Mouse (Mus musculus): ENCODE measurements around the gene Uspl1.

Gene Uspl1

GRCm38 (mm10) chr5:149261866-149262265, 77.7 kb downstream of the Uspl1 start:
- no peak for DNase-seq

- no peak for DNase-seq
Measured at GRCm38 (mm10) chr5:149264405-149264804, 80.3 kb downstream of the Uspl1 start, which contains the start of gene Alox5ap. Gene Alox5ap, plus strand, starts transcription at chr5:149264767.

DNA sequence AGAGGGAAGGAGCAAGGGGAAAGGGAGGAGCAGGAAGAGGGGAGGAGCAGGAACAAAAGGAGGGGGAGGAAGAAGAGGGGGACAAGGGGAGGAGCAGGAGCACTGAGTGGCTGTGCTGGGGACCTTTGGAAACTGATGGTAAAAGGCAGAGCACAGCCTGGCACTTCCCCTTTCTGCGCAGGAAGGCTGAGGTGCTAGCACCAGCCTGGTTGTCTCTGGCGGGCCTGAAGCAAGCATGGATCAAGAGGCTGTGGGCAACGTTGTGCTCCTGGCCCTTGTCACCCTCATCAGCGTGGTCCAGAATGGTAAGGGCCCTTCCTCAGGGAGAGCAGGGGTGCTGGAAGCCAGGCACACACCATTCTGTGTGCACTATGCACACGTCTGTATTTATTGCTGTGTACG, 80.7 kb downstream of the Uspl1 start:
- no peak for DNase-seq

All from right cerebral cortex, postnatal 4 days (tissue).